In the genomic region with DNA sequence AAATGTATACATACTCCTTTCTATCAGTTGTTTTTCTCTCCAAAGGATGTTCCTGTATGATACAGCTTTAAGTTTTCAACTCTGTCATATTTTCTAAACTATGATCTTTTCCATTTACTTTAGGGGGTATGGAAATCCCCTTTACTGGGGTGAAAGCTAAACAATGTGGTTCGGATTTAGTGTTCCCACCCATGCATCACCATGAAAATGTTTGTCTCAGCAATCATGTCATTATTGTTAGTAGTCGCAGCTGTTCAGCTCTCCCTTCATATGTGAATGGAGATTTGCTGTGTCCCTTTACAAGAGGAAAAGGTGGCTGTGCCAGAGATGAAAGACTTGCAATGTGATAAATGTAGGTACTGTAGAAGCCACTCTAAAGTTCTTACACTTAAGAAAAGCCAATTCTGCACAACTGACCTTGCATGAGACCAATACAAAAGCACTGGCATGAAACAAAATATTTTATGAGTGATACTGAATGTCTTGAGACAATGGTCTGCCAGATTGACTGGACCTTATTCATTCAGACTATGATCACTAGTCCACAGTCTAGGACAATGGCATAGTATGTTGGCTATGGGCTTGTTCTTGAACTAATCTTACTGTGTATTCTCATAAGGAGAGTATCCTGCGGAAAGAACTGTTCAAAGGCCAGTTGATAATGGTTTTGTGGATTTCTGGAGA, we compare ENCODE assay signal across 16 mouse cellular contexts.
DNase-seq lines count a peak whose midpoint lies in the region; ATAC-seq lines count a peak whose summit lies in the region.
"Had no signal": no experiment of that assay in that cellular context is flagged by ENCODE, and none has a peak within 500 bp of the region (broad histone marks: within the 10 kb centered on the region; RNA-seq: fewer than 3 reads in every experiment).

No protein-coding gene starts in this region.

- H3K27me3 ChIP-seq in heart, embryonic 13.5 days (replicated peaks) = no peaks in the 10 kb centered on the region
- H3K27me3 ChIP-seq in kidney, embryonic 16.5 days (ENCODE audit: insufficient read depth, low read length) = no peaks in the 10 kb centered on the region
- no peaks in the 10 kb centered on the region for H3K27me3 ChIP-seq in embryonic facial prominence, embryonic 15.5 days
- no peaks in the 10 kb centered on the region for H3K27me3 ChIP-seq in stomach, embryonic 14.5 days (ENCODE audit: control insufficient read depth, insufficient read depth, low read length)
- H3K27me3 ChIP-seq: hindbrain, embryonic 13.5 days; midbrain, embryonic 13.5 days had no signal

- H3K9ac ChIP-seq in heart, embryonic 13.5 days = no peak overlapping the region
- H3K9ac ChIP-seq in kidney, embryonic 16.5 days (replicated peaks; ENCODE audit: low read length) = no peak overlapping the region
- H3K9ac ChIP-seq in embryonic facial prominence, embryonic 15.5 days = no peak overlapping the region
- H3K9ac ChIP-seq in stomach, embryonic 14.5 days (replicated peaks; ENCODE audit: low read depth, low read length) = no peak overlapping the region
- H3K9ac ChIP-seq: hindbrain, embryonic 13.5 days; midbrain, embryonic 13.5 days had no signal

- H3K4me2 ChIP-seq in heart, embryonic 13.5 days = no peak overlapping the region
- no peak overlapping the region for H3K4me2 ChIP-seq in kidney, embryonic 16.5 days (replicated peaks; ENCODE audit: low read depth, low read length)
- no peak overlapping the region for H3K4me2 ChIP-seq in embryonic facial prominence, embryonic 15.5 days (replicated peaks)
- H3K4me2 ChIP-seq in stomach, embryonic 14.5 days (replicated peaks; ENCODE audit: low read depth, low read length) = no peak overlapping the region
- H3K4me2 ChIP-seq: hindbrain, embryonic 13.5 days; midbrain, embryonic 13.5 days had no signal

- WGBS in heart, embryonic 13.5 days = 45% methylated on average over 3 of the region's 3 CpGs
- 58% methylated on average over 3 of the region's 3 CpGs for WGBS in kidney, embryonic 16.5 days
- WGBS in embryonic facial prominence, embryonic 15.5 days = 42% methylated on average over 3 of the region's 3 CpGs
- 31% methylated on average over 3 of the region's 3 CpGs for WGBS in stomach, embryonic 14.5 days

- ATAC-seq in heart, embryonic 13.5 days (ENCODE audit: extremely low read depth, insufficient number of reproducible peaks, low FRiP score, low TSS enrichment) = no peak
- ATAC-seq in kidney, embryonic 16.5 days (ENCODE audit: low FRiP score, low TSS enrichment) = no peak
- no peak for ATAC-seq in embryonic facial prominence, embryonic 15.5 days (ENCODE audit: insufficient number of reproducible peaks, low FRiP score, low TSS enrichment, low read depth)
- ATAC-seq in stomach, embryonic 14.5 days (ENCODE audit: insufficient number of reproducible peaks, insufficient read depth, low FRiP score, low read depth) = peak; percentile 59; the same call in 1 of the 2 replicates
- ATAC-seq: midbrain, embryonic 13.5 days had no signal

- H3K27ac ChIP-seq in heart, embryonic 13.5 days (replicated peaks) = peak overlapping the region; percentile 69
- H3K27ac ChIP-seq in kidney, embryonic 16.5 days (ENCODE audit: low read length) = peak overlapping the region; percentile 49; the same call in 1 of the 2 replicates
- H3K27ac ChIP-seq in embryonic facial prominence, embryonic 15.5 days (replicated peaks) = 0 out of 2 replicates have a peak overlapping the region, but pooled peaks have one; percentile 11
- H3K27ac ChIP-seq in stomach, embryonic 14.5 days (ENCODE audit: low read length) = peak overlapping the region; percentile 92
- H3K27ac ChIP-seq: heart, adult 2 months; hindbrain, embryonic 13.5 days; layer of hippocampus, adult 2 months; midbrain, embryonic 13.5 days had no signal

- H3K36me3 ChIP-seq in heart, embryonic 13.5 days = no peaks in the 10 kb centered on the region
- no peaks in the 10 kb centered on the region for H3K36me3 ChIP-seq in kidney, embryonic 16.5 days (ENCODE audit: insufficient read depth, low read length)
- no peaks in the 10 kb centered on the region for H3K36me3 ChIP-seq in embryonic facial prominence, embryonic 15.5 days
- no peaks in the 10 kb centered on the region for H3K36me3 ChIP-seq in stomach, embryonic 14.5 days (ENCODE audit: control insufficient read depth, insufficient read depth, low read length)
- H3K36me3 ChIP-seq: hindbrain, embryonic 13.5 days; midbrain, embryonic 13.5 days had no signal

- peaks cover 40% of the 10 kb centered on the region for H3K4me1 ChIP-seq in heart, embryonic 13.5 days
- H3K4me1 ChIP-seq in kidney, embryonic 16.5 days (ENCODE audit: insufficient read depth, low read length) = no peaks in the 10 kb centered on the region
- peaks cover 7% of the 10 kb centered on the region; the same call in 1 of the 2 replicates for H3K4me1 ChIP-seq in embryonic facial prominence, embryonic 15.5 days
- H3K4me1 ChIP-seq in stomach, embryonic 14.5 days (ENCODE audit: control insufficient read depth, insufficient read depth, low read length) = 0 out of 2 replicates have a peak, but pooled peaks cover 3% of the 10 kb centered on the region
- H3K4me1 ChIP-seq: hindbrain, embryonic 13.5 days; midbrain, embryonic 13.5 days had no signal

- DNase-seq in heart, adult 8-10 months (ENCODE audit: low spot score) = no peak
- no peak for DNase-seq in kidney, postnatal 25 days
- no peak for DNase-seq in left cerebral cortex, adult 11 months (ENCODE audit: low spot score)
- DNase-seq: adrenal gland, adult 8-10 months; B cell, adult 2 months; heart, adult 2 months; kidney, adult 18-20 months; thymus, adult 2 months had no signal

- no peak overlapping the region for H3K4me3 ChIP-seq in heart, embryonic 13.5 days
- H3K4me3 ChIP-seq in kidney, embryonic 16.5 days (ENCODE audit: low read length) = no peak overlapping the region
- H3K4me3 ChIP-seq in embryonic facial prominence, embryonic 15.5 days (replicated peaks) = no peak overlapping the region
- no peak overlapping the region for H3K4me3 ChIP-seq in stomach, embryonic 14.5 days (ENCODE audit: low read depth, low read length)
- H3K4me3 ChIP-seq: erythroblast, embryonic 14.5 days; heart, adult 2 months; hindbrain, embryonic 13.5 days; layer of hippocampus, adult 2 months; midbrain, embryonic 13.5 days had no signal

- H3K9me3 ChIP-seq in heart, embryonic 13.5 days = no peaks in the 10 kb centered on the region
- no peaks in the 10 kb centered on the region for H3K9me3 ChIP-seq in kidney, embryonic 16.5 days (ENCODE audit: low read length)
- no peaks in the 10 kb centered on the region for H3K9me3 ChIP-seq in embryonic facial prominence, embryonic 15.5 days (replicated peaks)
- no peaks in the 10 kb centered on the region for H3K9me3 ChIP-seq in stomach, embryonic 14.5 days (ENCODE audit: control insufficient read depth, low read depth, low read length)
- H3K9me3 ChIP-seq: hindbrain, embryonic 13.5 days; midbrain, embryonic 13.5 days had no signal

Comparison
In these comparisons a context has a peak if more than half of its experiments do, and no peak if none do; other contexts are left out.
1. H3K27ac ChIP-seq: peak in every context shown above with its lines; median percentile 92 in stomach, embryonic 14.5 days; 69 in heart, embryonic 13.5 days; 49 in kidney, embryonic 16.5 days; 11 in embryonic facial prominence, embryonic 15.5 days.